Mouse (Mus musculus) forebrain, embryonic 11.5 days (tissue): ENCODE data around the gene Pld3. TPM values are rescaled to one million over a fixed set of nuclear protein-coding genes. Genes with fewer than 3 reads are reported as not detected.

Experiments
- polyA plus RNA-seq: library from polyadenylated mRNA; unstranded; fragments of >200 nt; fragmentation: Nextera tagmentation; extraction: Ambion mirVana; gene quantifications from 2 replicates; pipeline ENCODE4 v1.2.1, GENCODE M21; 2014

Pld3 gene
- polyA plus RNA-seq, 1 experiment from 2014 or later, result 56.4 TPM

Other genes with a start within 250 kb of the Pld3 start
- 11.9 and 13.0 TPM in 2 replicates for gene Ltbp4, start 215.5 kb downstream of the Pld3 start, polyA plus RNA-seq
- 64.3 and 67.6 TPM in 2 replicates for gene Shkbp1, start 197.2 kb downstream of the Pld3 start, polyA plus RNA-seq
- not detected in 2 replicates for gene Gm20479, start 195.8 kb downstream of the Pld3 start, polyA plus RNA-seq
- 0.19 and 0.28 TPM in 2 replicates for gene Sptbn4, start 105.5 kb downstream of the Pld3 start, polyA plus RNA-seq
- 34.4 and 38.0 TPM in 2 replicates for gene Blvrb, start 105.2 kb downstream of the Pld3 start, polyA plus RNA-seq
- 23.0 and 23.4 TPM in 2 replicates for gene Sertad3, start 79.5 kb downstream of the Pld3 start, polyA plus RNA-seq
- gene Sertad1, start 66.3 kb downstream of the Pld3 start, polyA plus RNA-seq, result 16.3 and 18.2 TPM in 2 replicates
- 1.2 and 1.3 TPM in 2 replicates for gene Prx, start 53.9 kb downstream of the Pld3 start, polyA plus RNA-seq
- gene Hipk4, start 30.0 kb downstream of the Pld3 start, polyA plus RNA-seq, result 0.52 and 0.93 TPM in 2 replicates
- 34.0 and 34.1 TPM in 2 replicates for gene 2310022A10Rik, start within 50 bp of the Pld3 start, polyA plus RNA-seq
- 72.3 and 75.2 TPM in 2 replicates for gene Akt2, start 38.3 kb upstream of the Pld3 start, polyA plus RNA-seq
- gene Ttc9b, start 100.7 kb upstream of the Pld3 start, polyA plus RNA-seq, result 12.6 and 13.9 TPM in 2 replicates
- 10.3 and 12.5 TPM in 2 replicates for gene Map3k10, start 121.4 kb upstream of the Pld3 start, polyA plus RNA-seq
- gene Zfp607b, start 136.1 kb upstream of the Pld3 start, polyA plus RNA-seq, result 7.8 and 10.3 TPM in 2 replicates
- gene Zfp60, start 178.2 kb upstream of the Pld3 start, polyA plus RNA-seq, result 93.9 and 94.3 TPM in 2 replicates